Mouse (Mus musculus) cerebellum, adult 9-11 months (tissue): Measurements from ENCODE around the gene Tmem14a.
"Not testable (repeated sequence)": the region's sequence is repeated elsewhere in the genome, so short reads cannot be mapped to it uniquely, and the experiment has no call there.

ENCODE experiments used
- DNase-seq: peaks from one replicate; pipeline ENCODE4 v3.0.0; 2022

Gene Tmem14a

GRCm38 (mm10) chr1:21218489-21218919, at the start of gene Tmem14a:
Gene Tmem14a (plus strand): TSS chr1:21218575.
- peak; percentile 87 for DNase-seq

- DNase-seq: no peak
Observed at GRCm38 (mm10) chr1:21185196-21185595, 33.2 kb upstream of the Tmem14a start.

- no peak for DNase-seq
Observed at GRCm38 (mm10) chr1:21206241-21206640, 12.1 kb upstream of the Tmem14a start.

DNA sequence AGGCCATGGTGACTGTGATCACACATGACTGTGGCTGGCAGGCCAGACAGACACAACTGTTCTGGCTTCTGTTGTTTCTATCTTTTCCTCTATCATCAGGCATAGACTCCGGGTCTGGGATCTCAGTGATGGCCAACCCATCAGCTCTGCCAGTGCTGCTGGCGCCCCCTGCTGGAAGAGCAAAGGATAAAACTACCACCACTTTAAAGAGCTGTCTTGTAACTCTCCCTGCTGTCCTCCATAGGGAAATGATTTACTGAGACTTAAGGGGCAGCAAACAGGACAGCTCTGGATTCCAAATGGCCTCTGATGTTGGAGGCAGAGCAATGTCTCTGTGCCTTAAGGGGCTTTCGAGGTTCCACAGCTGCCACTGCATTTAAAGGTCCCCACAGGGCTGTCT, 4.8 kb upstream of the Tmem14a start:
- not testable (repeated sequence) for DNase-seq

DNA sequence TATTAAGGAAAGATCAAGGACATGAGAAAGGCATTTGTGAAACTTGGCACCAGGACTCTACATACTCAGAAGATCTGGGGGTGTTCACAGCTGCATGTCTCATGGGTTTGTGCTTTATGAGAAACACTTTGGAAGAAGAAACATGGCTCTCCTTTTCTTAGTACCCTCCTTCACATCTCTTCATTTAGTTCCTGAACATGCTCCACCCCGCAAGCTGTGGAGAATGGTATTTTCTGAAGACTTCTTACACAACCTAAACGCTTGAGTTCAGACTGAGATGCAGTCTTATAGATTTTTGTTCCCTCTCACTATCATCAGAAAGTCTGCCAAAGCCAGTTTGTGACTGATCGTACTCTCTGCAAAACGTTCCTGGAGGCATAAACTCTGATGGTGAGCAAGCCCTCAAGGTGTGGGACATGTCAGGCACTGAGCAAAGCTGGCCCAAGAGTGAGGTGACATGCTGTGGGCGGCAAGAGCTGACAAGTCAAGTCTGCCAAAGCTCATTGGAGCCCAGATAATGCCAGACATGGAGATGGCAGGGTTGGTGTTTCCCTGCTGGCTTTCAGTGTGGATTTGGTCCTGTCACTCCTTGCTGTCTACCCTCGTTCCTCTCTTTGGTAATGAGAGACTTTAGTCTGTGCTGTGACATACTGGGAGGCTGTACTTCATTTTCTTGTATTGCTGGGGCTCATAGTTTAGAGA, 4.2 kb upstream of the Tmem14a start:
- DNase-seq: not testable (repeated sequence)

- DNase-seq: no peak
Observed at GRCm38 (mm10) chr1:21227756-21228395, 9.5 kb downstream of the Tmem14a start.

GRCm38 (mm10) chr1:21228740-21229722, 10.7 kb downstream of the Tmem14a start:
- not testable (repeated sequence) for DNase-seq

- DNase-seq: no peak
Observed at GRCm38 (mm10) chr1:21230376-21230775, 12.0 kb downstream of the Tmem14a start.

- no peak for DNase-seq
Observed at GRCm38 (mm10) chr1:21231744-21232464, 13.5 kb downstream of the Tmem14a start.

DNA sequence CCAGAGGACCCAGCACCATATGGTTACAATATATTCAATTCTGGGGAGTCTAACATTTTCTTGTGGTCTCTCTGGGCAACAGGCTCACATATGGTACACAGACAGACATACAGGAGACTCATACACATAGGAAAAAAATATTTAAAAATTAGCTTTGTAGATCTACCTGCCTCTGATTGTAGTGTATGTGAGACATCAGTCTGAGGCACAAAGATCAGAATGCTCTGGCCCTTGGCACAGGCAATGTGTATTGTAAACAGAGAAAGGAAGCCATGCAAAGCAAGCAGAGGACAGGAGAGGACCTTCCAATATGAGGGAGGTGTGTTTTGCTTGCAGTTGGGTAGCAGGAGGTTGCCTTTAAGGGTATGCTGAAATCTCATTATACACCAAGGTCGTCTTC, 14.1 kb downstream of the Tmem14a start:
- no peak for DNase-seq

DNA sequence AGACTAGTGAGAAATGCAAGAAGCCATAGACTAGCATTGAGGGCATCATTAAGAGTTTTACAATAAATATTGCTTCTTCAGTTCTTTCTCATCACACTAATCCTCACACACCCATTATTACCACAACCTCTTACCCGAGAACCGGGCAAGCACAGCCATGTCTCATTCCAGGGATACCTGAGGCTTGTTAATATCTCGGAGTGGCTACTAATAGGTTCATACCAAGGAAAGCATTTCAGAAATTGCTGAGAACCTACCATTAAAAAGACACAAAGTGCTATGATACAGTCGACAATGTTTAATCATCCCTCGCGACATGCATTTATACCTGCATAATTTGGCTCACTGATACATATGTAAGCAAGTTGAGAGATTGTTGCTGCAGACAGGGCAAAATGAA, 17.0 kb downstream of the Tmem14a start:
- no peak for DNase-seq

DNA sequence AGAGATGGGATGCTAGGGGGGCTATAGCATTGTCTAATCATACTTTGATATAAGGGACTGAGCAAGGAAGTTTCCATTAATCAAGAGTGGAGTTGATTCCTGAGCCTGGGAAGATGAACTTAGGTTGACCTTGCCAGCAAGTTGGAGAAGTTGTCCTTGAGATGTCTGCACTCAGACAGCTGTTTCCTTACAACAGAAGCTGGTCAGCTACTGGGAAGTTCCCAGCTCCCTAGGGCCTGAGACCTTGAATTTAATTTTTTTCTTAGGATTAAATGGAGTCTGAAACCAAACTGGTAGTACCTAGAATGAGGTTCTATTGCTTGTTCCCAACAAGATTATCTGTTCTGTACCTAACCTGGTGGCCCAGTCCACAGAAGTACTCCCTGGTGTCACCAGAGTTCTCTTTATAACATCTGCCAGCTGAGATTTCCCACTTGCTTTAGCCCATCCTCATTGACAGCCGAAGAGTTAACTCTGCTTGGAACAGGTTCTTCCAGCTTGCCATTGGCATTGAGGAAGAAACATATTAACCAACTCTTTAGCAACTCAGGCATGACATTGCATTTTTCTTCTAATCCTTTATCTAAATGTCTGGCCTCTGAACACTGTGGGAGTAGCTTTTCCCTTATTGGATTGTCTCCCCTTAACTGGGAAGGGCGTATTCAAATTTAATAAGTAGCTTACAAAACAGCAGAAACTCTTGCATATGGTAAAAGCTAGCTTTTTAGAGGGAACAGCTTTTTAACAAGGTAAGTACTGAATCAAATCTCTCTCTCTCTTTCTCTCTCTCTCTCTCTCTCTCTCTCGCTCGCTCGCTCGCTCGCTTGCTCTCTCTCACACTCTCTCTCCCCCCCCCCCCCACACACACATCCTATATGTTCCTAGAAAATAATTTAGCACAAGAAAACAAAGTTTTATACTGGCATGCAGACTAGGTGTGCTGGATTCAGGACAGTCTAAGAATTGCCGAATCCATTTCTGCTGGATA, 21.8 kb downstream of the Tmem14a start, which contains the start of gene Gsta3:
Gene Gsta3, plus strand, starts transcription at position 679 of the 988 bp plus-strand sequence.
- DNase-seq: no peak

DNA sequence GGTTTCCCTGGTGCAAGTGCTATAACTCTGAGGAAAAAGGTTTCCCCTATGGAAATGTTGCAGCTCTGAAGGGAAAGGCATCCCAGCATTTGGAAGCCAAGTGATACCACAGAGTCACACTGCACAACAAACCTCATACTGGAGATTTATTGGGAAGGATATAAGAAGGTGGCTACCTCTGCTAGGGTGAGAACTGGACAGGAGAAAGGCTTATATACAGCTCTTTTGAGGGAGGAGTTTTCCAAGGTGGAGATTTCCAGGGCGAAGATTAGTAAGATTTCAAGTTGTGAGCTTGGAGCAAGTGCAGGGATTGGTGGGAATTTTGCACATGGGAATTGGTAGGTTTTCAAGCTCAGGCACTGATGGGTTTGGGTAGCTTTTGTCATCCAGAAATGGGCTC, 22.7 kb downstream of the Tmem14a start:
- DNase-seq: no peak

- DNase-seq: no peak
Observed at GRCm38 (mm10) chr1:21244290-21244960, 26.1 kb downstream of the Tmem14a start.

DNA sequence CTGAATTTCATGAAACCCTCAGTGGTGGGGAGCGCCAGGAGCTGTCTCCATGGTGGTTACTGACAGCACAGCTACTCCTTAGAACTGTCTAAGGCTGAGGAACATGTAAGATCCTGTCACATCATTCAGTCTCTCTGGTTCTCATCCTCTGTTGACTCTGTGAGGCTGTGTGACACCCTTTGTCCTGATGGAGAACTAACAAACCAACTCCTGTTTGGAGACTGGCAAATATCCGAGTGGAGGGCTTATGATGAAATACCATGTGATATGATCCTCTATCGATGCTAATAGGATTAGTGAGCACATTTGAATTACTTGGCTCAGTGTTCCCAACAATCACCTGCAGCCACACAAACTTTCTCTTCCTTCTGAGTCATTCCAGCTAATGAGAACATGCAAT, 27.8 kb downstream of the Tmem14a start:
- DNase-seq: no peak

DNA sequence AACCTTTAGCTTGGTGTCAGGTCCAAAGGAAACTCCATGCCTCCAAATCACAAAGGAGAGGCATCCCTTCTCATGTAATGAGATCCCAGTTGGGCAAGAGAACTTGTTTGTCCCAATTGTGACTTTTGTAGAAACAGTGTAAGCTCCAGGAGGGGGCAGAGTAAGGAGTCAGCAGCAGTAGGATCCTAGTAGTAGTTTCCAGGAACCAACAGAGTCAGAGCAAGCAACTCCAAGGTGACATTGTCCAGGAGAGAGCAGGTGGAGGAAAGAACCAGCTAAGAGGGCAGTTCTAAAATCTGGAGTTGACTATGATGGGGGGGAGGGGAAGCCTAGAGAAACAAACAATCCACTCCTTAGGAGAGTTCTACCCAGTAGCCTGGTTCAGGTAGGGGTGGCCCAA, 29.5 kb downstream of the Tmem14a start:
- no peak for DNase-seq

GRCm38 (mm10) chr1:21248560-21249390, 30.4 kb downstream of the Tmem14a start:
- DNase-seq: no peak

GRCm38 (mm10) chr1:21251661-21252060, 33.3 kb downstream of the Tmem14a start:
- DNase-seq: no peak

DNA sequence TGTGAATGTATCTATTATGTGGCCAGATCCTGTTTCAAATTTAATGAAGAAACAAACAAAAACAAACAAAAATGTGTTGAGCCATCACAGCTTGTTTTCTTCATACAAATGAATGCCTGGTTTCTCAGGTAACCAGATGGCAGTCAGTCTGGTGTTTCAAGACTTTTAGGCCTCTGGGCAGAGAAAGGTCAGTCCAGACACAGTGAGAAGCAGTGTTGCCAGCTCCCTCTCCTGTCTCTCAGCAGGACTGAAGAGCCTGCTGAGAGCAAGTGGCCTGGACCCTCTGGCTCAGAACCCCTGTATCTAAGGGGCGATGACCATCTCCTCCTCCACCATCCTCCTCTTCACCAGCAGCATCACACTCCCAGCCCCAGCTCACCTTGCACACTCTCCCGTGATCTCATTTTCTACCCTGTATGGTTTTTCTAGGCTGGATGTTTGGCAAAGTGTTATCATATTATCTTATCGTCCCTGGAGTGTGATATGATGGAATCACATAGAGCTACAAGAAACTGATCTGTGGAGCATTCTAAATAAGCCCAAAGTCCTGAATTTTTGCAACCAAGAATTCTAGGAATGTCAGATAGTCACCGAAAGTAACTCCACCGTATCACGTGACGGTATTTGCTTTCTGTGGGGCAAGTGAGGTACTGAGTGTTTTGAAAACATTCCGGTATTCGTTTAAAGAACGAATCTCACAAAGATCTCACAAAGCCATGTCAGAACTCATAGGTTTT, 34.4 kb downstream of the Tmem14a start:
- DNase-seq: no peak
